Mouse (Mus musculus) limb, embryonic 14.5 days (tissue): ENCODE measurements at regions not wholly inside any gene's neighbourhood (a gene's known extent, or its start where the extent isn't known, plus 50 kb on each side); places are given as distances from the start of the nearest gene placed in this dataset.

Experiments
- ATAC-seq: fragments of 200-750 bp; cut with Nextera tagmentation; 2 replicates; pipeline ENCODE4 v1.8.0; 2017; ENCODE audit warnings: low read depth, moderate number of reproducible peaks, moderate TSS enrichment; ENCODE audit not compliant: low FRiP score
- DNase-seq: peaks from one replicate; pipeline ENCODE4 v3.0.0-alpha.2; 2015; ENCODE audit warnings: low spot score
- H3K27ac ChIP-seq: fragments of 300-500 bp; sonication (generic); replicated peaks from 2 replicates; pipeline ENCODE4 v1.5.1; 2014; ENCODE audit warnings: low read depth, mild to moderate bottlenecking, low read length, moderate library complexity, mixed read lengths
- H3K27me3 ChIP-seq: fragments of 300-500 bp; sonication (generic); 2 replicates; pipeline ENCODE4 v1.6.1; 2014; ENCODE audit warnings: low read length, mixed read lengths; ENCODE audit not compliant: control insufficient read depth, insufficient read depth
- H3K36me3 ChIP-seq: fragments of 300-500 bp; sonication (generic); 2 replicates; pipeline ENCODE4 v1.6.1; 2014; ENCODE audit warnings: mild to moderate bottlenecking, low read length, moderate library complexity, mixed read lengths; ENCODE audit not compliant: control insufficient read depth, insufficient read depth
- H3K4me1 ChIP-seq: fragments of 300-500 bp; sonication (generic); 2 replicates; pipeline ENCODE4 v1.6.1; 2014; ENCODE audit warnings: antibody characterized with exemption, low read length, mixed read lengths; ENCODE audit not compliant: control insufficient read depth, insufficient read depth
- H3K4me2 ChIP-seq: fragments of 300-500 bp; sonication (generic); replicated peaks from 2 replicates; pipeline ENCODE4 v1.6.1; 2014; ENCODE audit warnings: low read depth, mild to moderate bottlenecking, low read length, moderate library complexity; ENCODE audit not compliant: severe bottlenecking
- H3K4me3 ChIP-seq: fragments of 300-500 bp; sonication (generic); replicated peaks from 2 replicates; pipeline ENCODE4 v1.5.1; 2014; ENCODE audit warnings: low read length
- H3K9ac ChIP-seq: fragments of 300-500 bp; sonication (generic); 2 replicates; pipeline ENCODE4 v1.6.1; 2014; ENCODE audit warnings: mild to moderate bottlenecking, low read depth, low read length, moderate library complexity; ENCODE audit not compliant: severe bottlenecking
- H3K9me3 ChIP-seq: fragments of 300-500 bp; sonication (generic); 2 replicates; pipeline ENCODE4 v1.6.1; 2016; ENCODE audit warnings: low read length; ENCODE audit not compliant: control insufficient read depth
- POLR2A ChIP-seq: fragments of 200-500 bp; IDR thresholded peaks from 2 replicates; pipeline ENCODE4 v1.8.0; 2012; ENCODE audit warnings: inconsistent platforms, mild to moderate bottlenecking, moderate library complexity, borderline replicate concordance; ENCODE audit not compliant: insufficient read depth, insufficient read length; ENCODE audit errors: extremely low read depth
- WGBS: fragments of 180-500 bp; shearing (Covaris S2); extraction: QIAGEN DNeasy Blood & Tissue Kit; methylation state at CpG from one replicate; pipeline ENCODE4 v1.1.7; 2014; 5-methylcytosine and 5-hydroxymethylcytosine counted together

DNA sequence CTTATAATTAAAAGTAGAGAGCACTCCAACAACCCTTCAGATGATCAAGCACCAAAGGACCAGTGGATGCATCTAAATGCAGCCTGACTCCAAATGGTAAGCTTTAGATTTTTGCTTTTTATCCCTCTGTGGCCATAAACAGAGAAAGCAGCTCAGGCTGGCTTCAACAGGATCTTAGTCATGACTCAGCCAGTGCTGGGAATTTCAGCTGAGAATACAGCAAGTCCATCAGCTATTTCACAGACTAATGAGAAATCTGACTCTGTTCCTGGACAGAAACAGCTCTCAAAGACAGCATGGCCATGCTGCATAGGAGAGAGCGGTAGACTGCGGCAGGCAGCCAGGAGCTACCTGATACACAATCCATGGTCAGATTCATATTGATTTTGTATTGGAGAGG is 1800.4 kb upstream of the 5930422O12Rik start:
- peak; percentile 63; the same call in 1 of the 2 replicates for ATAC-seq
- no peak for TF ChIP-seq POLR2A
- no peak overlapping the region for H3K4me3 ChIP-seq

GRCm38 (mm10) chr8:31638417-31638816 is 1790.1 kb upstream of the 5930422O12Rik start:
- H3K4me2 ChIP-seq: no peak overlapping the region
- H3K9me3 ChIP-seq: no peaks in the 10 kb centered on the region
- ATAC-seq (peak; percentile 62), DNase-seq (peak; percentile 13)
- WGBS: 26% methylated on average over 3 of the region's 3 CpGs
- H3K4me1 ChIP-seq: peaks cover 8% of the 10 kb centered on the region; the same call in 1 of the 2 replicates
- no peak overlapping the region for H3K27ac ChIP-seq
- H3K27me3 ChIP-seq: no peaks in the 10 kb centered on the region
- no peak overlapping the region for H3K4me3 ChIP-seq
- no peaks in the 10 kb centered on the region for H3K36me3 ChIP-seq
- H3K9ac ChIP-seq: no peak overlapping the region
- TF ChIP-seq POLR2A: no peak

More for the DNA sequence above, 1800.4 kb upstream of the 5930422O12Rik start:
- Histone ChIP-seq H3K4me1 (no peaks in the 10 kb centered on the region), H3K27ac (no peak overlapping the region), H3K4me2 (no peak overlapping the region), H3K27me3 (no peaks in the 10 kb centered on the region), H3K9me3 (no peaks in the 10 kb centered on the region), H3K9ac (no peak overlapping the region), H3K36me3 (no peaks in the 10 kb centered on the region)
- 82% methylated on average over 2 of the region's 2 CpGs for WGBS
- DNase-seq: no peak

DNA sequence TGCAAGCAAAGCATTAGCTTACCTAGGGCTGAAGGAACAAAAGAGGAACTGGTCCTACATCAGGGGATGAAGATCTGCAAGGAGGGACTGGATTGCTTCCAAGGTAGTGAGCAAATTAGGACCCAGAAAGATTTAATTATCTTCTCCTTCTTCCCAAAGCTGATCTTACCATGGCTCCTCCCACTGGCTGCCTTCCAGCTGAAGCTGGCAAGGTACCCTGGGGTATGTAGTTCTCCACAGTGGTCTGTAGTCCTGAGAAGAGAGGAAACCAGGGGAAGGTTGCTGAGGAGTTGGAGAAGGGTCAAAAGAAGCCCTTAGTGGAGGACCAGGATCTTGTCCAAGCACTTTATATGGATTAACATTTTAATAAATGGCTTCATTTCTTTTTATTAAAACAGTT is 1764.8 kb upstream of the 5930422O12Rik start:
- Histone ChIP-seq H3K4me1 (no peaks in the 10 kb centered on the region), H3K9me3 (no peaks in the 10 kb centered on the region), H3K27ac (no peak overlapping the region), H3K36me3 (no peaks in the 10 kb centered on the region), H3K27me3 (no peaks in the 10 kb centered on the region), H3K4me3 (no peak overlapping the region), H3K9ac (no peak overlapping the region), H3K4me2 (no peak overlapping the region)
- ATAC-seq: no peak
- TF ChIP-seq POLR2A: no peak
- no peak for DNase-seq

GRCm38 (mm10) chr8:31665485-31665884 is 1763.0 kb upstream of the 5930422O12Rik start:
- H3K4me3 ChIP-seq: no peak overlapping the region
- no peak for ATAC-seq
- H3K9me3 ChIP-seq: no peaks in the 10 kb centered on the region
- H3K27me3 ChIP-seq: no peaks in the 10 kb centered on the region
- no peak for TF ChIP-seq POLR2A
- H3K36me3 ChIP-seq: no peaks in the 10 kb centered on the region
- no peak overlapping the region for H3K9ac ChIP-seq
- WGBS: 77% methylated on average over 4 of the region's 4 CpGs
- no peak overlapping the region for H3K4me2 ChIP-seq
- no peak for DNase-seq
- H3K4me1 ChIP-seq: no peaks in the 10 kb centered on the region
- H3K27ac ChIP-seq: no peak overlapping the region

GRCm38 (mm10) chr8:31704168-31704567 is 1724.3 kb upstream of the 5930422O12Rik start:
- no peak overlapping the region for H3K4me3 ChIP-seq
- H3K27me3 ChIP-seq: no peaks in the 10 kb centered on the region
- no peak for ATAC-seq
- WGBS: 69% methylated on average over 2 of the region's 2 CpGs
- no peaks in the 10 kb centered on the region for H3K36me3 ChIP-seq
- no peak for DNase-seq
- TF ChIP-seq POLR2A: no peak
- H3K9me3 ChIP-seq: no peaks in the 10 kb centered on the region
- no peaks in the 10 kb centered on the region for H3K4me1 ChIP-seq
- no peak overlapping the region for H3K9ac ChIP-seq
- no peak overlapping the region for H3K27ac ChIP-seq
- no peak overlapping the region for H3K4me2 ChIP-seq

DNA sequence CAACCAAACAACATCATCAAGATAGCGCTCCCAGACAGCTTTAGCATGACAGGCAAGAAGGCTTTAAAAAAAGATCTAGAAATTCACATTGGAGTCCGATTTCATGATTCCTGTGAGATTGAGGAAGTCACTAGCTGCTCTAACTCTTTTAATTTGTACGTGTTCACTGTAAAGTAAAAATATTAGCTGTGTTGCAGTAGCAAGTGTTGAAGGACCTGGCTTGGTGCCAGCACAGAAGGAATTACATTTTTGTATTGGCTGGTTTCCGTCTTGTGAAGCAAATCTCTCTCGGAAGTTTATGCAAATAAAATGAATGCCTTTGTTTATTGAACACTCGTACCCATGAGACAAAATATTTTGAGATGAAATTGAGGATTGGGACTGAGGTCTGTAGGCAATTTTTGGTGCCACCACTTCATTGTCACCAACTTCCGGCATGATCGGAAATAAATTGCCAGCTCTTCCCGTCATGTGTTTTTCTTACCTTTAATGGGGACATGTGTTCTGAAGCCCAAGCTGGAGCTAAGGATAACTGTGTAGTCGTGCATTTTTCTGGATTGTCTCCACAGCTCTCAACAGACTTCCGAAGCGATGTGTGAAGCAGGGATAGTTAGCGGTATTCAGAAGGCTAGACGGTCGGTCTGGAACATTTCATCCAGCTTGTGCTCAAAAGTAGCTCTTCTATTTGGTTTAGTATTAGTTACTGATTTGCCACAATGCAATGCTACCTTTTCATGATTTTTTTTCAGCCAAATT is 1715.0 kb upstream of the 5930422O12Rik start:
- ATAC-seq (no peak), DNase-seq (no peak)
- no peak overlapping the region for H3K27ac ChIP-seq
- H3K4me3 ChIP-seq: no peak overlapping the region
- H3K4me2 ChIP-seq: no peak overlapping the region
- no peak overlapping the region for H3K9ac ChIP-seq
- TF ChIP-seq POLR2A: no peak
- H3K9me3 ChIP-seq: no peaks in the 10 kb centered on the region
- no peaks in the 10 kb centered on the region for H3K27me3 ChIP-seq
- H3K36me3 ChIP-seq: no peaks in the 10 kb centered on the region
- no peaks in the 10 kb centered on the region for H3K4me1 ChIP-seq
- 73% methylated on average over 15 of the region's 15 CpGs for WGBS
